Mouse (Mus musculus): ENCODE results near the gene Cfap65.

DNA sequence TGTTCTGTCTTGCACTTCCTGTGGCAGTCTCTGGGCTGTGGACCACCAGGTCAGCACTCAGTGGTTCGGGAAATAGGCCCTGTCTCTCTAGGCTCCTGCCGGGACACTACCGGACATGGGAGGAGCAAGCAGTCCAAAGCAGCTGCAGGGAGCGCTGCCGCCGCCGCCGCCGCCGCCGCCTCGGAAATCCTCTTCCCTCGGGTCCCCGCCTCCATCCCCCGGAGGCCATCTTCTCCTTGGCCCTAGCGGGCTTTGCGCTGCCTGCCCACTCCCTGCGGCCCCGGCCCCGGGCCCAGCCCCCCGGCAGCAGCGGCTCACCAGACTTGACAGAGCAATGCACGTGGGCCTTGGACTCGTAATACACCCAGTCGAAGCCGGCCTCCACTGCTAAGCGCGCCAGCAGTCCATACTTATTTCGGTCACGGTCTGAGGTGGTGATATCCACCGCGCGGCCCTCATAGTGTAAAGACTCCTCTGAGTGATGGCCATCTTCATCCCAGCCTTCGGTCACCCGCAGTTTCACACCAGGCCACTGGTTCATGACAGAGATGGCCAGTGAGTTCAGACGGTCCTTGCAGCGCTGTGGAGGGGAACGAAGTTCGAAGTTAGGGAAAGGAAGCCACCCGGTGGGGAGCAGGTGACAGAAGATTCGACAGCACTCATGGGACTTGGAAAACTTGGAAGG, 12.7 kb upstream of the Cfap65 start:
- TF ChIP-seq CTCF (IDR thresholded peaks at IDR 0.05; ENCODE audit: low read depth, low read length) (no peak), EP300 (IDR thresholded peaks at IDR 0.05; ENCODE audit: insufficient read depth, low read depth, low read length) (no peak), POLR2A (IDR thresholded peaks at IDR 0.05; ENCODE audit: insufficient read depth, low read length) (no peak)
